Mouse (Mus musculus) thymus, adult 2 months (tissue): Measurements from ENCODE around the gene Tom1l2.

ENCODE experiments used
- CTCF ChIP-seq: fragments of 200-500 bp; IDR thresholded peaks from 2 replicates; pipeline ENCODE4 v1.5.1; 2012; ENCODE audit warnings: mild to moderate bottlenecking, control low read depth, low read length, moderate library complexity, borderline replicate concordance; ENCODE audit not compliant: control insufficient read depth, poor library complexity, insufficient read depth; ENCODE audit errors: extremely low read depth
- POLR2A ChIP-seq: fragments of 200-500 bp; IDR thresholded peaks from 2 replicates; pipeline ENCODE4 v1.6.1; 2012; ENCODE audit warnings: mild to moderate bottlenecking, low read length, control low read depth, moderate library complexity; ENCODE audit not compliant: control insufficient read depth, poor library complexity, insufficient read depth; ENCODE audit errors: extremely low read depth

DNA sequence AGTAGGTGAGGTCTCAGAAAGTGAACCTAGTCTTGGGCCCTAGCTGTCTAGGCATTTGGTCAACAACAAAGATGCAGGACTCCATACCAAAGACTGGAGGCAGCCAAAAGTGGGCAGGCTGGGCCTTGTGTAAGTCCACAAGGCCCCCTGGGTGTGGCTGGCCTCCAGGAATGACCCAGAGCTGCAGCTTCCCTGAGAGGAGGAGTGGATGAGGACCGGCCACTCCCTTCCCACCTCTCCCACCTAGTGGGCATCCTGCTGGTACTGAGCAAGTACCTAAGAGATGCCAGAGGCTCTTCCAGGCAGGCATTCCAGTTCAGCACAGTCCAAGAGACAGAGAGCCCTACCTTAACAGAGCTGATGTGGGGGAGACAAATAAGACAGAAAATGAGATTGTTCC, 7.2 kb upstream of the Tom1l2 start:
- no peak for TF ChIP-seq POLR2A
- TF ChIP-seq CTCF, result no peak
